Mouse (Mus musculus): ENCODE results near the gene Chrm3. TPM values are rescaled to one million over a fixed set of nuclear protein-coding genes. Genes with fewer than 3 reads are reported as not detected.

Chrm3 gene
- total and polyA plus RNA-seq, 3 experiments = 0.47 to 1.2 (median 0.89) TPM

DNA sequence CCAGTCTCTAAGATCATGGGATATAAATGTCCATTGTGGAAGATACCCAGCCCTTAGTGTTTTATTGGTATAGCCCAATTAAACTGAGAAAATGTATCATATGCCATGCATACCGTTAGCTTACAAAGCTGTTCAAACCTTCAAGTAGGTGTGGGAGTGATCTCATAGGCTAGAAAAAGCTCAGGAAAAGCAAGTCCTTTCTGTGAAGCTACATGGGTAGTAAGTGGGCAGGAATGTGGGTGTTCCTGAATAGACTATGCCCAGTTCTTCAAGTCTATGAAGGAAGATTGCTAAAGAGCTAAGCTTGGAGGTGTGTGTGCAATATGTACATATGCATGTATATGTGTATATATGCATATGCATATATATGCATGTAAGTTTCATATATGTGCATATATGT, 409.3 kb downstream of the Chrm3 start:
- no peaks in the 10 kb centered on the region for H3K27me3 ChIP-seq (ENCODE audit: control insufficient read depth, insufficient read depth, low read length)
- TF ChIP-seq POLR2A (IDR thresholded peaks at IDR 0.05; ENCODE audit: insufficient read depth, low read depth, low read length) (no peak), EP300 (IDR thresholded peaks at IDR 0.05; ENCODE audit: insufficient read depth, low read depth, low read length) (no peak), CTCF (IDR thresholded peaks at IDR 0.05) (no peak)
- H3K9ac ChIP-seq (ENCODE audit: low read depth, low read length) = no peak overlapping the region
- H3K79me2 ChIP-seq (replicated peaks; ENCODE audit: control insufficient read depth, insufficient read depth, low read length) = no peaks in the 10 kb centered on the region
- H3K36me3 ChIP-seq (ENCODE audit: control insufficient read depth, insufficient read depth, low read length) = no peaks in the 10 kb centered on the region
- no peak overlapping the region for H3K27ac ChIP-seq
- H3K4me1 ChIP-seq (ENCODE audit: control insufficient read depth, insufficient read depth, low read length) = no peaks in the 10 kb centered on the region
- WGBS = 74% methylated on average over 1 of the region's 1 CpGs
- intact Hi-C loops (cut with DNase I) = no loop called here
- H3K4me3 ChIP-seq = no peak overlapping the region
- DNase-seq = no peak

DNA sequence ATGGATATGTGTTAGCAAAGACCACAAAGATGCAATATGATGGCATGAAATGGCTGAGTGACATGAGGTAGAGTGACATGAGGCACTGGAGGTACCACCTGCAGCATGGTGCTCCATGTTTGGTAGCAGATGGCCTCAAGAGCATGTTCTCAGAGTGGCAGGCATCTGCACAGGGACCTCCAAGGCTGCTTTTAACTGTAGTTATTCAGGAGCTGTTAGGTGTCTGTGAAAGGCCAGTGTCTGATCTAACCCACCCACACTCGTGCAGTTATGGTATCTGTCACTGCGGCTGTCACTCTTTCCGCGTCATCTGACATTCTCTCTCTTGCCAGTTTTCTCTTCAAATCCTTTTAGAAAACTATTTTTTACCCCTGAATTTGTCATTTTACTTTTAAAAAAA, 411.6 kb downstream of the Chrm3 start:
- no peaks in the 10 kb centered on the region for H3K36me3 ChIP-seq (ENCODE audit: control insufficient read depth, insufficient read depth, low read length)
- H3K4me1 ChIP-seq (ENCODE audit: control insufficient read depth, insufficient read depth, low read length) = no peaks in the 10 kb centered on the region
- TF ChIP-seq POLR2A (IDR thresholded peaks at IDR 0.05; ENCODE audit: insufficient read depth, low read depth, low read length) (no peak), CTCF (IDR thresholded peaks at IDR 0.05) (no peak), EP300 (IDR thresholded peaks at IDR 0.05; ENCODE audit: insufficient read depth, low read depth, low read length) (no peak)
- no peak overlapping the region for H3K27ac ChIP-seq
- no peak for DNase-seq
- no peaks in the 10 kb centered on the region for H3K79me2 ChIP-seq (replicated peaks; ENCODE audit: control insufficient read depth, insufficient read depth, low read length)
- intact Hi-C loops (cut with DNase I) = no loop called here
- no peaks in the 10 kb centered on the region for H3K27me3 ChIP-seq (ENCODE audit: control insufficient read depth, insufficient read depth, low read length)
- WGBS = 84% methylated on average over 4 of the region's 4 CpGs
- no peak overlapping the region for H3K9ac ChIP-seq (ENCODE audit: low read depth, low read length)
- H3K4me3 ChIP-seq = no peak overlapping the region

DNA sequence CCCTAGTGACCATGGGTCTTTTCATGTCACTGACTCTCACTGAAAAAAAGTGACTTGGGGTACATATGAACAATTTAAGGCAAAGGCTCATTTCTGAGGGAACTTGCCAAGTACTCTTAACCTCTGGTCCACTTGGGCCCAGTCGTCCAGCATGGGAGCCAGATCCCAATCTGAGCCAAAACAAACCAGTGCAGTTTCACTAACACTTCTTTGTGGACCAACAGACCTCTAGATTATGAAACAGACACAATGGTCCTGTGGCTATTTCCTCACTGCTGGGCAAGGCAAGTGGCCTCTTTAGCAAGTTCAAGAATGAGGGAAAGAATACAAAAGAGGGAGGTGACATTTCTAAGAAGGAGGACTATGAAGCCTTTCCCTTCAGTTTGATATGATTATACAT, 420.5 kb downstream of the Chrm3 start:
- H3K4me1 ChIP-seq (ENCODE audit: control insufficient read depth, insufficient read depth, low read length) = no peaks in the 10 kb centered on the region; the same call in 1 of the 2 replicates
- H3K27me3 ChIP-seq (ENCODE audit: control insufficient read depth, insufficient read depth, low read length) = no peaks in the 10 kb centered on the region
- intact Hi-C loops (cut with DNase I) = no loop called here
- no peak overlapping the region for H3K27ac ChIP-seq
- no peak overlapping the region for H3K4me3 ChIP-seq
- DNase-seq = peak in 1 of 2 experiments; percentile 27
- no peaks in the 10 kb centered on the region for H3K36me3 ChIP-seq (ENCODE audit: control insufficient read depth, insufficient read depth, low read length)
- no peaks in the 10 kb centered on the region for H3K79me2 ChIP-seq (replicated peaks; ENCODE audit: control insufficient read depth, insufficient read depth, low read length)
- no peak overlapping the region for H3K9ac ChIP-seq (ENCODE audit: low read depth, low read length)
- WGBS = 20% methylated on average over 1 of the region's 1 CpGs
- TF ChIP-seq CTCF (IDR thresholded peaks at IDR 0.05) (no peak), POLR2A (IDR thresholded peaks at IDR 0.05; ENCODE audit: insufficient read depth, low read depth, low read length) (no peak), EP300 (IDR thresholded peaks at IDR 0.05; ENCODE audit: insufficient read depth, low read depth, low read length) (no peak)

DNA sequence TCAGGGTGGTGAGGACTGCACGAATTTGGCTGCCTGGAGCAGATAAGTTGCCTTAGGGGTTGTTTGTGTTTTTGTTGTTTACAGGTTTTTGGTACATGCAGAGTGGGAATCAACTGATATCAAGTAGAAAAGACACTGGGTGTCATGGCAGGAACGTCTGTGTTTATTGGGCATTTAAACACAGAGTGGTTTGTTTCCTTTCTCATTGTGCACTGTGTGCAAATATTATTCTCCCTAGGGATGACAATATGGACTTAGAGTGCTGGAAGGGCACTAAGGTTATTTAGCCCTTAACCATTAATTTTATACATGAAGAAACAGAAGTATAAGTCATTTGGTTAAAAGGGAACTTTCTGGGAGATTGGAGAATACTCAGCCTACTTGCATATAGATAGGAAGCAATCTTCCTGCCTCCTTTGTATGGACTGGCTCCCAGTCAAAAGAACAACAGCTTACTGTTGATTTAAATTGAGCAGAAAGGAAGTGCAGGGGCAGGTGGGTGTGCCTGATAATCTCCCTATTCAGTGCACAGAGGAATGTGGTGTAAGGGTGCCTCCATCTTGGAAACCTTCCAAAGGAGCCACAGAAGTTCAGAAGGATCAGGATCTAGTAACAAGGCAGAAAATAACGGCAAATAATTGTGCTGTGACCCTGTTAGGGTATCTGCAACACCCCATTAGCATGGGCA, 421.7 kb downstream of the Chrm3 start:
- TF ChIP-seq POLR2A (IDR thresholded peaks at IDR 0.05; ENCODE audit: insufficient read depth, low read depth, low read length) (no peak), EP300 (IDR thresholded peaks at IDR 0.05; ENCODE audit: insufficient read depth, low read depth, low read length) (no peak), CTCF (IDR thresholded peaks at IDR 0.05) (no peak)
- H3K27me3 ChIP-seq (ENCODE audit: control insufficient read depth, insufficient read depth, low read length) = no peaks in the 10 kb centered on the region
- H3K36me3 ChIP-seq (ENCODE audit: control insufficient read depth, insufficient read depth, low read length) = no peaks in the 10 kb centered on the region
- peak in 1 of 2 experiments; percentile 8 for DNase-seq
- no peak overlapping the region for H3K9ac ChIP-seq (ENCODE audit: low read depth, low read length)
- H3K4me3 ChIP-seq = no peak overlapping the region
- no peak overlapping the region for H3K27ac ChIP-seq
- no peaks in the 10 kb centered on the region; the same call in 1 of the 2 replicates for H3K4me1 ChIP-seq (ENCODE audit: control insufficient read depth, insufficient read depth, low read length)
- 33% methylated on average over 3 of the region's 3 CpGs for WGBS
- intact Hi-C loops (cut with DNase I) = no loop called here
- H3K79me2 ChIP-seq (replicated peaks; ENCODE audit: control insufficient read depth, insufficient read depth, low read length) = no peaks in the 10 kb centered on the region

DNA sequence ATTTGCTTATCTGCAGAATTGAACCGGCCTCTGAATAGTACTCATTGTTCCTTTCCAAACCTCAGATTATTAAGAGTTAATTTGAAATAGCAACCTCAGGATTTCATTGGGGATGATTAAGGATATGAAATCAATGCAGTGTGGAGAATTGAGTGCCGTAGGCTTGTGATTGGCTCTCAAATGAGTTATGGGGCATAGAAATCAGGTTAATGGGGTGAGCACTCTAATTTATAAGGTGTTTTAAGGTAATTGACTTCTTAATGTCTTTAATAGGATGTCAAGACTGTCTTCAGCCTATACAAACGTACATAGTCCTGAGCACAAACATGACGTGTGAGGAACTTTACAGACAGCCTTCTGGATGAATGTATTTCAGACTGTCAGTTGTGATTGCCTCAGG, 427.9 kb downstream of the Chrm3 start:
- H3K36me3 ChIP-seq (ENCODE audit: control insufficient read depth, insufficient read depth, low read length) = no peaks in the 10 kb centered on the region
- no peaks in the 10 kb centered on the region for H3K79me2 ChIP-seq (replicated peaks; ENCODE audit: control insufficient read depth, insufficient read depth, low read length)
- DNase-seq = no peak
- H3K27ac ChIP-seq = no peak overlapping the region
- TF ChIP-seq CTCF (IDR thresholded peaks at IDR 0.05) (no peak), EP300 (IDR thresholded peaks at IDR 0.05; ENCODE audit: insufficient read depth, low read depth, low read length) (no peak), POLR2A (IDR thresholded peaks at IDR 0.05; ENCODE audit: insufficient read depth, low read depth, low read length) (no peak)
- intact Hi-C loops (cut with DNase I) = no loop called here
- H3K9ac ChIP-seq (ENCODE audit: low read depth, low read length) = no peak overlapping the region
- no peaks in the 10 kb centered on the region for H3K4me1 ChIP-seq (ENCODE audit: control insufficient read depth, insufficient read depth, low read length)
- H3K27me3 ChIP-seq (ENCODE audit: control insufficient read depth, insufficient read depth, low read length) = no peaks in the 10 kb centered on the region
- 78% methylated on average over 4 of the region's 4 CpGs for WGBS
- H3K4me3 ChIP-seq = no peak overlapping the region

DNA sequence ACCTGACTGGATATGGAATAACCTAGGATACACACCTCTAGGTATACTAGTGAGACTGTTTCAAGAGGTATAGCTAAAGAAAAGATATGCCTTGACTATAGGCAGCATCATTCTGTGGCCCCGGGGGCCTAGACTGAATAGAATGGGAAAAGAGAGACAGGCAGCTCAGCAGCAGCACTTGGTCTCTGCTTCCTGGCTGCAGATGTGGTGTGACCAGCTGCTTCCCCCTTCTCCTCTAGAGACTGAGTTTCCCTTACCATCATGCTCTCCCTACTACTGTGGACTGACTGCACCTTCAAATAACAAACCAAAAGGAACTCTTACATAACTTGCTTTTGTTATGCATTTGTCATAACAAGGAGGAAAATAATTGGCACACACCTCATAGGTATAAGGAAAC, 430.0 kb downstream of the Chrm3 start:
- Histone ChIP-seq H3K4me1 (ENCODE audit: control insufficient read depth, insufficient read depth, low read length) (no peaks in the 10 kb centered on the region), H3K27ac (no peak overlapping the region), H3K4me3 (no peak overlapping the region), H3K36me3 (ENCODE audit: control insufficient read depth, insufficient read depth, low read length) (no peaks in the 10 kb centered on the region), H3K27me3 (ENCODE audit: control insufficient read depth, insufficient read depth, low read length) (no peaks in the 10 kb centered on the region), H3K9ac (ENCODE audit: low read depth, low read length) (no peak overlapping the region), H3K79me2 (replicated peaks; ENCODE audit: control insufficient read depth, insufficient read depth, low read length) (no peaks in the 10 kb centered on the region)
- intact Hi-C loops (cut with DNase I) = no loop called here
- WGBS = 66% methylated on average over 1 of the region's 1 CpGs
- DNase-seq = no peak
- no peak for TF ChIP-seq EP300 (IDR thresholded peaks at IDR 0.05; ENCODE audit: insufficient read depth, low read depth, low read length)
- TF ChIP-seq CTCF (IDR thresholded peaks at IDR 0.05) = no peak
- no peak for TF ChIP-seq POLR2A (IDR thresholded peaks at IDR 0.05; ENCODE audit: insufficient read depth, low read depth, low read length)
